Mouse (Mus musculus): ENCODE measurements at regions not wholly inside any gene's neighbourhood (a gene's known extent, or its start where the extent isn't known, plus 50 kb on each side); places are given as distances from the start of the nearest gene placed in this dataset.

DNA sequence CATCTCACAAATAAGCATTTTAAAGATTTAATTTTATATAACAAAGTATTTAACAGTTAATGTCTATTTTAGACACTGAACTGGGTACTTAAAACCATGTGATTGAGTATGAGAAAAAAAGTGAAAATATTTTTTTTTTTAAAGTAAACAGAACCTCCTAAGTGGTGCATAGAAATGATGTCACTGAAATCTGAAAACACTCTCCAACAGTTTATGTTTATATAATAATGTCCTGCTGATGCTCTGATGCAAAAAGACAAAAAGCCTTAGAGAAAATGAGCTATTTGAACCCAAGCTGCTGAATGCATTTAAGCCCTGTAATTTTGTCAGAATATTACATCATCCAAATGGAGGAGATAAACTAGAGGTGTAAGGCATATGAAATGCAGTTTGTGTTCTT is 3447.1 kb downstream of the 9330182O14Rik start:
- Histone ChIP-seq H3K4me1 (ENCODE audit: control insufficient read depth in 1 of 2, insufficient read depth in 2 of 2) (peaks cover 4 to 11% of the 10 kb centered on the region in 2 experiments; a peak in 3 of 4 replicates), H3K36me3 (replicated peaks in 1 of 2; ENCODE audit: control insufficient read depth in 1 of 2, insufficient read depth in 1 of 2, low read length in 1 of 2) (no peaks in the 10 kb centered on the region), H3K9ac (ENCODE audit: insufficient read depth, low read depth) (no peak overlapping the region), H3K4me3 (replicated peaks in 1 of 3; ENCODE audit: low read depth in 2 of 3, low read length in 2 of 3, poor library complexity in 1 of 3) (no peak overlapping the region), H3K79me2 (replicated peaks; ENCODE audit: control insufficient read depth, extremely low read depth, insufficient read depth, poor library complexity, severe bottlenecking) (no peaks in the 10 kb centered on the region), H3K27ac (ENCODE audit: insufficient read depth, low read depth) (no peak overlapping the region), H3K4me2 (ENCODE audit: insufficient read depth, low read depth, poor library complexity, severe bottlenecking) (no peak overlapping the region), H3K9me3 (replicated peaks; ENCODE audit: low read length) (no peaks in the 10 kb centered on the region), H3K27me3 (replicated peaks) (no peaks in the 10 kb centered on the region)
- dilution Hi-C loops (cut with MboI; ENCODE audit: extremely low pct_ligation_motif_present, extremely low pct_unique_long_range_greater_than_20kb, low sequenced_read_pairs), result no loop called here
- in situ Hi-C loops (cut with MboI; ENCODE audit: low pct_ligation_motif_present, low pct_unique_long_range_greater_than_20kb, low sequenced_read_pairs), result no loop called here
- no peak for DNase-seq (ENCODE audit: extremely low read depth)
- TF ChIP-seq ZC3H11A (IDR thresholded peaks at IDR 0.05; ENCODE audit: low read depth, low read length) (no peak), MEF2A (IDR thresholded peaks at IDR 0.05; ENCODE audit: borderline replicate concordance, low read depth, low read length) (no peak), NRF1 (IDR thresholded peaks at IDR 0.05; ENCODE audit: low read depth, low read length) (no peak), POLR2AphosphoS2 (IDR thresholded peaks at IDR 0.05; ENCODE audit: low read depth, low read length) (no peak), RCOR1 (conservative IDR thresholded peaks at IDR 0.05; ENCODE audit: low read depth, low read length) (no peak), HCFC1 (IDR thresholded peaks at IDR 0.05; ENCODE audit: low read depth, low read length) (no peak), BHLHE40 (IDR thresholded peaks at IDR 0.05; ENCODE audit: low read depth, low read length) (no peak), EP300 (IDR thresholded peaks at IDR 0.05; ENCODE audit: low read length) (no peak), SIN3A (IDR thresholded peaks at IDR 0.05; ENCODE audit: low read length) (no peak), RAD21 (IDR thresholded peaks at IDR 0.05; ENCODE audit: low read depth, low read length) (no peak), MAFK (IDR thresholded peaks at IDR 0.05; ENCODE audit: insufficient replicate concordance, low read length) (no peak), NELFE (IDR thresholded peaks at IDR 0.05; ENCODE audit: low read depth, low read length) (no peak), ETS1 (conservative IDR thresholded peaks at IDR 0.05; ENCODE audit: low read depth, low read length) (no peak), GABPA (IDR thresholded peaks at IDR 0.05; ENCODE audit: insufficient replicate concordance, low read depth, low read length) (no peak)

GRCm38 (mm10) chr15:43585751-43586150 is 3451.6 kb downstream of the 9330182O14Rik start:
- no peak overlapping the region for H3K4me3 ChIP-seq (replicated peaks in 1 of 3; ENCODE audit: low read depth in 2 of 3, low read length in 2 of 3, poor library complexity in 1 of 3)
- no peaks in the 10 kb centered on the region for H3K9me3 ChIP-seq (replicated peaks; ENCODE audit: low read length)
- no peaks in the 10 kb centered on the region for H3K36me3 ChIP-seq (replicated peaks in 1 of 2; ENCODE audit: control insufficient read depth in 1 of 2, insufficient read depth in 1 of 2, low read length in 1 of 2)
- no peaks in the 10 kb centered on the region for H3K79me2 ChIP-seq (replicated peaks; ENCODE audit: control insufficient read depth, extremely low read depth, insufficient read depth, poor library complexity, severe bottlenecking)
- H3K27me3 ChIP-seq (replicated peaks), result no peaks in the 10 kb centered on the region
- in situ Hi-C loops (cut with MboI; ENCODE audit: low pct_ligation_motif_present, low pct_unique_long_range_greater_than_20kb, low sequenced_read_pairs), result no loop called here
- dilution Hi-C loops (cut with MboI; ENCODE audit: extremely low pct_ligation_motif_present, extremely low pct_unique_long_range_greater_than_20kb, low sequenced_read_pairs), result no loop called here
- peaks cover 4 to 11% of the 10 kb centered on the region in 2 experiments; a peak in 3 of 4 replicates for H3K4me1 ChIP-seq (ENCODE audit: control insufficient read depth in 1 of 2, insufficient read depth in 2 of 2)
- TF ChIP-seq ZC3H11A (IDR thresholded peaks at IDR 0.05; ENCODE audit: low read depth, low read length) (no peak), SIN3A (IDR thresholded peaks at IDR 0.05; ENCODE audit: low read length) (no peak), PAX5 (IDR thresholded peaks at IDR 0.05; ENCODE audit: low read length) (no peak), CTCF (conservative IDR thresholded peaks at IDR 0.05 in 1 of 2, IDR thresholded peaks at IDR 0.05 in 1 of 2; ENCODE audit: low read depth in 2 of 2, low read length in 2 of 2) (no peak), TBP (conservative IDR thresholded peaks at IDR 0.05; ENCODE audit: low read depth, low read length) (no peak), MAX (IDR thresholded peaks at IDR 0.05; ENCODE audit: low read length) (no peak), CHD2 (IDR thresholded peaks at IDR 0.05; ENCODE audit: low read length) (no peak), ZMIZ1 (IDR thresholded peaks at IDR 0.05; ENCODE audit: low read depth, low read length) (no peak), POLR2AphosphoS2 (IDR thresholded peaks at IDR 0.05; ENCODE audit: low read depth, low read length) (no peak), KAT2A (IDR thresholded peaks at IDR 0.05; ENCODE audit: insufficient replicate concordance, low read length) (no peak), RAD21 (IDR thresholded peaks at IDR 0.05; ENCODE audit: low read depth, low read length) (no peak), E2F4 (IDR thresholded peaks at IDR 0.05; ENCODE audit: insufficient replicate concordance, low read depth, low read length) (no peak), ZKSCAN1 (IDR thresholded peaks at IDR 0.05; ENCODE audit: borderline replicate concordance, low read depth, low read length) (no peak)
- H3K9ac ChIP-seq (ENCODE audit: insufficient read depth, low read depth), result no peak overlapping the region
- H3K4me2 ChIP-seq (ENCODE audit: insufficient read depth, low read depth, poor library complexity, severe bottlenecking), result no peak overlapping the region
- no peak overlapping the region for H3K27ac ChIP-seq (ENCODE audit: insufficient read depth, low read depth)
- no peak for DNase-seq (ENCODE audit: extremely low read depth)

Data from CH12.LX (cell line).